Mouse (Mus musculus) heart, postnatal 0 days (tissue): ENCODE data around the gene Atp6v1c2.

Experiments
- CTCF ChIP-seq: IDR thresholded peaks from 2 replicates; pipeline ENCODE4 v1.5.1; 2016; ENCODE audit warnings: antibody characterized with exemption, control low read depth, low read depth
- EP300 ChIP-seq: IDR thresholded peaks from 2 replicates; pipeline ENCODE4 v1.6.1; 2016; ENCODE audit warnings: antibody characterized with exemption, low read depth

DNA sequence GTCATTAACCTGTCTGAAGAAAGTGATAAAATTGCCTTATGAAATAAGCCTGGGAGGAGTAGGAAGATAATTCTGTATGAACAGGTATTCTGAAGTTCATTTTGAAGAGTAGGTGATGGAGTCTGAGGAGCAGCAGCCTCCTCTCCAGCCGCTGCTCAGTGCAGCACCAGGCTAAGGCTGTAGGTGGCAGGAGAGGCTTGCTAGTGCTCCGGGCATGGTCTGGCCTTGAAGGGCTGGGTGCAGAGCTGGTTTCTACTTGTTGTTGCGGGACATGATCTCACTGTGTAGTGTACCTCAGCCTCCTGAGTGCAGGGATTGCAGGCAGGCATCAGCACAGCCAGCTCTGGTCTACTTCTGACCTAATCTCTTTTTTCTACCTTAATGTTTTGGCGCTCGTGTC lies 37.8 kb upstream of the Atp6v1c2 start:
- peak; percentile 86 for TF ChIP-seq CTCF
- no peak for TF ChIP-seq EP300
